Mouse (Mus musculus) neural tube, embryonic 13.5 days (tissue): ENCODE results near the gene Zfp106. TPM values are rescaled to one million over a fixed set of nuclear protein-coding genes. Genes with fewer than 3 reads are reported as not detected.
A peak's percentile ranks its signal among the peaks of the same experiment; 100 is the strongest.
"Not testable (repeated sequence)": the region's sequence is repeated elsewhere in the genome, so short reads cannot be mapped to it uniquely, and the experiment has no call there.

Experiments
- ATAC-seq: fragments of 200-750 bp; cut with Nextera tagmentation; 2 replicates; pipeline ENCODE4 v1.8.0; 2017; ENCODE audit warnings: low read depth, mild to moderate bottlenecking, moderate TSS enrichment, moderate library complexity
- H3K27ac ChIP-seq: fragments of 300-500 bp; sonication (generic); replicated peaks from 2 replicates; pipeline ENCODE4 v1.5.1; 2015; ENCODE audit warnings: moderate library complexity, mild to moderate bottlenecking, inconsistent platforms
- H3K27me3 ChIP-seq: fragments of 300-500 bp; sonication (generic); 2 replicates; pipeline ENCODE4 v1.6.1; 2015; ENCODE audit warnings: mild to moderate bottlenecking, inconsistent platforms
- H3K36me3 ChIP-seq: fragments of 300-500 bp; sonication (generic); 2 replicates; pipeline ENCODE4 v1.6.1; 2015; ENCODE audit warnings: mild to moderate bottlenecking, inconsistent platforms
- H3K4me1 ChIP-seq: fragments of 300-500 bp; sonication (generic); replicated peaks from 2 replicates; pipeline ENCODE4 v1.6.1; 2015; ENCODE audit warnings: inconsistent platforms
- H3K4me2 ChIP-seq: fragments of 300-500 bp; sonication (generic); 2 replicates; pipeline ENCODE4 v1.6.1; 2015; ENCODE audit warnings: inconsistent platforms, mild to moderate bottlenecking, moderate library complexity
- H3K4me3 ChIP-seq: fragments of 300-500 bp; sonication (generic); 2 replicates; pipeline ENCODE4 v1.5.1; 2015; ENCODE audit warnings: mild to moderate bottlenecking, inconsistent platforms
- H3K9ac ChIP-seq: fragments of 300-500 bp; sonication (generic); 2 replicates; pipeline ENCODE4 v1.6.1; 2015; ENCODE audit warnings: moderate library complexity, mild to moderate bottlenecking, inconsistent platforms
- H3K9me3 ChIP-seq: fragments of 300-500 bp; sonication (generic); 2 replicates; pipeline ENCODE4 v1.6.1; 2016; ENCODE audit warnings: inconsistent platforms
- WGBS: fragments of 180-500 bp; shearing (Covaris S2); methylation state at CpG from one replicate; pipeline ENCODE4 v1.1.7; 2015; 5-methylcytosine and 5-hydroxymethylcytosine counted together
- polyA plus RNA-seq: library from polyadenylated mRNA; unstranded; fragments of >200 nt; fragmentation: Nextera tagmentation; extraction: Ambion mirVana; gene quantifications from 2 replicates; pipeline ENCODE4 v1.2.1, GENCODE M21; 2015

The Zfp106 gene
- polyA plus RNA-seq, 1 experiment from 2014 or later, result 37.3 TPM

DNA sequence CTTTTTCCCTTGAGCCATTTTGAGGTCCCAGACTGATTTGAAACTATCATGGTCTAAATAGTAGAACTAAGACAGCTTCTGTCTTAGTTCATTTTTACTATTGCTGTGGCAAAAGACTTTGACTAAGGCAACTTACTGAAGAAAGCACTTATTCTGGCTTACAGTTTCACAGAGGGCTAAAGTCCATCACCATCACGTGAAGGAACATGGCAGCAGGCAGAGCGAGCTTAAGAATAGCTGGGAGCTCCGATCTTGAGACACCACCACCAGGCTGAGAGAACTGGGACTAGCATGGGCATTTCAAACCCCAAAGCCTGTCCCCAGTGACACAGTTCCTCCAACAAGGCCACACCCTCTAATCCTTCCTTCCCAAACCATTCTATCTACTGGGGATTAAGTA lies 7.4 kb upstream of the Zfp106 start:
- Histone ChIP-seq H3K4me3 (no peak overlapping the region), H3K27me3 (no peaks in the 10 kb centered on the region), H3K4me1 (peaks cover 22% of the 10 kb centered on the region), H3K4me2 (no peak overlapping the region), H3K9ac (no peak overlapping the region), H3K27ac (no peak overlapping the region), H3K9me3 (no peaks in the 10 kb centered on the region), H3K36me3 (peaks cover 9% of the 10 kb centered on the region)
- 95% methylated on average over 3 of the region's 3 CpGs for WGBS
- ATAC-seq, result no peak

DNA sequence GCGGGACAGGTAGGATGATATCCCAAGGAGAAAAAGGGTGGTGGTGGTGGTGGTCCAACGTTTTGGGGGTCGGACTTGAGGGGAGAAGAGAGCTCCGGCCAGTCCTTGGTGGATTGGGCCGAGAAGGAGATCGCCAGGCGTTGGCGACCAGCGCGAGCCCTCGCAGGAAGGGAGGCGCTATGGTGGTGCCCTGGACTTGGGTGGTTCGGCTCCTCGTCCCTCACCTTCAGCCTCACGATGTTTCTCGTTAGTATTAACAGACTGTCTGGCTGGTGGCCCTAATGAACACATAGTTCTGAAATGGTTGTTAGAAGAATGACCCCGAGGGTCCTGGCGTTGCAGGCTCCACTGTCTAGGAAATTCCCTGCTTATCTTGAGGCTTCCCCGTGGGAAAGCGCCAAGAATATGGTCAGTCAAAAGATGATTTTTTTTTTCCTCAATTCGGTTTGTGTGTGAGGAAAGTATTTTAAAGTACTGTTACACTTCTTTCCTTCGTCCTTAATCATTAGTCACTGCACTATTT lies 4.2 kb upstream of the Zfp106 start:
- peaks cover 9% of the 10 kb centered on the region for H3K36me3 ChIP-seq
- H3K4me3 ChIP-seq, result peak overlapping the region; percentile 79
- no peaks in the 10 kb centered on the region for H3K27me3 ChIP-seq
- ATAC-seq, result peak; percentile 62
- H3K4me1 ChIP-seq, result peaks cover 26% of the 10 kb centered on the region
- H3K4me2 ChIP-seq, result peak overlapping the region; percentile 82
- peak overlapping the region; percentile 63 for H3K27ac ChIP-seq
- peak overlapping the region; percentile 85 for H3K9ac ChIP-seq
- H3K9me3 ChIP-seq, result no peaks in the 10 kb centered on the region
- under 1% methylated on average over 22 of the region's 22 CpGs for WGBS

DNA sequence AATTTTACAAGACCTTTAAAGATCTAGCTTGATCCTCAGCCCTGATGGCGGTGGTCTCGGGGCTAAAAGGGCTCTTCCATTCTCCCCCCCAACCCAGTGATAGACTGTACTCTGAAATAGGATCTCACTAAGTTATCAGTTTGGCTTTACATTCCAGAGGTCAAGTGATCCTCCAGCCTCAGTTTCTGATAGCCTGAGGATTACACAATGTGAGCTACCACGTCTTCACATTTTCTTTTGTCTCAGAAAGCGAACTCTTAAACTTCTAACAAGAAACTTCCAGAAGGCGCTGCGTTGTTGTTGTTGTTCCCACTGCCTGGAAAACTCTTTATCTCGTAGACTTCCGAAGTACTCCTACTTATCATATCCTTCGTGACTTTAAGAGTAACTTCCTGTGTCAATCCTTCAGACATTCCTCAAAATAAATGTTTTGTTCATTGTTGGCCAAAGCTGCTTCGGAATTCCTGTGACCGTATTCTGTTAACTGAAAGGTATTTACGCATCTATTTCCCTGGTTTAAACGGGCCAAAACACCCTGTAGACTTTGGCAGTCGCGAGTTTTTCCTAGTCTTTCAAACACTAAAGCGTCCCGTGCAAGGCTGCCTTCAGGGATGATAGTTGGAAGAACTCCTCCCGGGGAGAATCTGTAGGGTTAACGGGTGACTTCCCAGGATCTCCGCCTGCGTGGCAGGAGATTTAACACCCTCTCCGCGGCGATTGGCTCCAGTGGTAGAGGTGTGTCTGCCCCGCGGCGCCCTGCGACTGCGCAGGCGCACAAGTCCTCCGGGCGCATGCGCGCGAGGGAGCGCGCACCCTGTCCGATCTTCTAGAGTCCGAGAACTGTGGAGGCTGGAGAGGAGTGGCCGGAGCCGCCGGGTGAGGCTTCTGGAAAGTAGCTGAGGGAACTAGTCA lies 3.5 kb upstream of the Zfp106 start, which contains the start of gene Snap23:
TSS of gene Snap23 (plus strand) at position 786 of the 912 bp plus-strand sequence.
- ATAC-seq, result peak; percentile 90
- peak within 1 kb of the TSS; percentile 79 for H3K27ac ChIP-seq
- H3K4me2 ChIP-seq, result peak within 1 kb of the TSS; percentile 82
- H3K36me3 ChIP-seq, result peaks cover 9% of the 10 kb centered on the region
- H3K9me3 ChIP-seq, result no peaks in the 10 kb centered on the region
- WGBS, result 2% methylated on average over 42 of the region's 42 CpGs
- peaks cover 33% of the 10 kb centered on the region for H3K4me1 ChIP-seq
- peak within 1 kb of the TSS; percentile 85 for H3K9ac ChIP-seq
- no peaks in the 10 kb centered on the region for H3K27me3 ChIP-seq
- peak within 1 kb of the TSS; percentile 79 for H3K4me3 ChIP-seq

DNA sequence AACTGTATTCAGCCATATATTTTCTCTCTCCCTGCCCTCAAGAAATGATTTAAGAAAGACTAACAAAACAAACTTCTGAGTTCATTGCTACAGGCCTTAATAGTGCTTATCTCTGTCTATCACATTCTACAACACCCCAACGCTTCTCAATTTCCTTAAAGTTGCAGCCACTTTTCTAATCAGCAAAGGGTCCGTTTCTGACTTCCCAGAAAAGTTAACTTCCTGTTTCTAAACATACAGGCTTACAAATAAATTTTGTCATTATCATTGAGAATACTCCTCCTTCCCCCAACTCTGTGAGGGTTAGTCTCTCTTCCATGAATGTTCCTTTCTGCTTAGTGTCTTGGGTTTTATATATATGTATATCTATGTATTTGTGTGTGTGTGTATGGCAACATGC lies 1.7 kb upstream of the Zfp106 start:
- H3K36me3 ChIP-seq, result no peaks in the 10 kb centered on the region; the same call in 1 of the 2 replicates
- 94% methylated on average over 2 of the region's 2 CpGs for WGBS
- H3K4me2 ChIP-seq, result no peak overlapping the region
- no peaks in the 10 kb centered on the region for H3K27me3 ChIP-seq
- no peak overlapping the region for H3K9ac ChIP-seq
- no peak overlapping the region for H3K27ac ChIP-seq
- H3K4me3 ChIP-seq, result no peak overlapping the region
- no peak for ATAC-seq
- peaks cover 39% of the 10 kb centered on the region for H3K4me1 ChIP-seq
- no peaks in the 10 kb centered on the region for H3K9me3 ChIP-seq

DNA sequence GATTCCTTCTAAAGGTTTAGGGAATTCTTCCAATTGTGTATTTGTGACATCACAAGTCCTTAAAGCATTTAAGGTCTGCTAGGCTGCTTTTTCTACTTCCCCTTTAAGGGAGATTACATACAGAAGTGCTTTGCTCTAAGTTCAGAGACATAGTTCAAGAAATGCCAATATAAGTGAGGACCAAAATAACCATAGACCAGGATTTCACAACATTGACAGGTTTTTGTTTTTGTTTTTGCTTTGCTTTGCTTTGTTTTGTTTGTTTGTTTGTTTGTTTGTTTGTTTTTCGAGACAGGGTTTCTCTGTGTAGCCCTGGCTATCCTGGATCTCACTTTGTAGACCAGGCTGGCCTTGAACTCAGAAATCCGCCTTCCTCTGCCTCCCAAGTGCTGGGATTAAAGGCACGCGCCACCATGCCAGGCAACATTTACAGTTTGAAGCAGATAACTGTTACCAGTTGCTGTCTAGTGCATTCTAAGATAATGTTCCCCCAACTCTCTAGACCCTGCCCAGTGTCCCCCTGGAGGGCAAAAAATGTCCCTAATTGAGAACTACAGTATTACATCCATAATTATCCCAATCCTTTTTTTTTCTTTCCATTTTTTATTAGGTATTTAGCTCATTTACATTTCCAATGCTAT lies 1.0 kb upstream of the Zfp106 start:
- not testable (repeated sequence) for H3K9ac ChIP-seq, H3K4me3 ChIP-seq, ATAC-seq, H3K9me3 ChIP-seq, H3K4me2 ChIP-seq, H3K36me3 ChIP-seq, H3K27ac ChIP-seq, H3K27me3 ChIP-seq
- H3K4me1 ChIP-seq, result peaks cover 39% of the 10 kb centered on the region
- over 99% methylated on average over 4 of the region's 4 CpGs for WGBS

DNA sequence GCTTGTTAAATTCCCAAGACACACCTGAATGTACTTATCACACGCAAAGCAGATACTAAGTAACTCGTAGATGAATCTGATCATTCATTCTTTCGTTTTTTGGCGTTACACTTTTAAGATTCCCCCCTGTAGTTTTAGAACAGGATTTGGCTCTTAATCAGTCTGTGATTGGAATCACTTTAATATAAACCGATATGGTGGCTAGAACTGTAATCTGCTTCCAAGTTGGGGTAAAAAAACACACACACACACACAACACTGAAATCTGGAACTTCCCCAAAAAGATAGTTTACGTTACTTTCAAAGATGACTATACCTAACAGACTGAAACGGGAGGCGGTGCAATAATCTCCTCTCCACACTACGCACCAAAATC lies 796 bp downstream of the Zfp106 start:
- Histone ChIP-seq H3K27me3 (no peaks in the 10 kb centered on the region), H3K9me3 (no peaks in the 10 kb centered on the region), H3K4me1 (peaks cover 24% of the 10 kb centered on the region), H3K27ac (no peak overlapping the region), H3K36me3 (no peaks in the 10 kb centered on the region), H3K9ac (peak overlapping the region; percentile 96), H3K4me2 (peak overlapping the region; percentile 89), H3K4me3 (peak overlapping the region; percentile 94)
- no peak for ATAC-seq
- WGBS, result 28% methylated on average over 9 of the region's 9 CpGs

DNA sequence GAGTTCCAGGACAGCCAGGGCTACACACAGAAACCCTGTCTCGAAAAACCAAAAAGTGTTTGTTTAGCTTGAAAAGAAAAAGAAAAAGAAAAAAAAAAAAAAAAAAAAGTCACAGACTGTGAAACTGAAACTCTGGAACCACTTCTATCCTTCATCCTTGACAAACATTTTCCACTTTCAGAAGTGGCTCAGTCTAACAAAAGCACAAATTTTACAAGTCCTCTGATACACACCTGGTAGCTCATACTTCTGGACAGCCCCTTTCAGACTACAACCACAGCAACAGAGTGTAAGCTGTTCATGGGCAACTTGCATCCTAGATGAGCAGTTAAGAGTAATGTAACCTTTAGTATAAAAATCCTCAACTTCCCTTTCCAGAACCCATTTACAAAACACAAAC lies 2.1 kb downstream of the Zfp106 start:
- Histone ChIP-seq H3K4me3 (no peak overlapping the region), H3K27me3 (no peaks in the 10 kb centered on the region), H3K36me3 (no peaks in the 10 kb centered on the region), H3K9ac (no peak overlapping the region), H3K4me1 (peaks cover 18% of the 10 kb centered on the region), H3K27ac (no peak overlapping the region), H3K9me3 (no peaks in the 10 kb centered on the region), H3K4me2 (no peak overlapping the region)
- WGBS, result 85% methylated on average over 1 of the region's 1 CpGs
- ATAC-seq, result no peak

DNA sequence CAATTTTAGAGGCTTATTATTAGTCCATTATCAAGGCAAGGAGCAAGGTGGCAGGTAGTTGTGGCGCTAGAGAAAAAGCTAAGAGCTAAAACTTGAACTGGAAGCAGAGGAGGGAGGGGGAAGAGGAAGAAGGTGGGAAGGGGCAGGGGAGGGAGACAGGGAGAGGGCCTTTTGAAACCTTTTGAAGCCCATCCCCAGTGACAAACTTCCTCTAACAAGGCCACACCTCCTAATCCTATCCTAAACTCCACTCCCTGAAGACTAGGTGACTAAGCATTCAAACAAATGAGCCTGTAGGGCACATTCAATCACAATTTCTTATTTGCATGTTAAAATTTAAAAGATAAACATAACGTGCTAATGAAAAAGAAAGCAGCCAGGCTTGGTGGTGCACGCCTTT lies 4.8 kb downstream of the Zfp106 start:
- H3K4me3 ChIP-seq, result no peak overlapping the region
- no peaks in the 10 kb centered on the region for H3K9me3 ChIP-seq
- H3K4me2 ChIP-seq, result no peak overlapping the region
- WGBS, result 92% methylated on average over 3 of the region's 3 CpGs
- H3K9ac ChIP-seq, result no peak overlapping the region
- H3K27me3 ChIP-seq, result no peaks in the 10 kb centered on the region
- H3K4me1 ChIP-seq, result peaks cover 18% of the 10 kb centered on the region
- no peak overlapping the region for H3K27ac ChIP-seq
- ATAC-seq, result no peak
- peaks cover 10% of the 10 kb centered on the region for H3K36me3 ChIP-seq

DNA sequence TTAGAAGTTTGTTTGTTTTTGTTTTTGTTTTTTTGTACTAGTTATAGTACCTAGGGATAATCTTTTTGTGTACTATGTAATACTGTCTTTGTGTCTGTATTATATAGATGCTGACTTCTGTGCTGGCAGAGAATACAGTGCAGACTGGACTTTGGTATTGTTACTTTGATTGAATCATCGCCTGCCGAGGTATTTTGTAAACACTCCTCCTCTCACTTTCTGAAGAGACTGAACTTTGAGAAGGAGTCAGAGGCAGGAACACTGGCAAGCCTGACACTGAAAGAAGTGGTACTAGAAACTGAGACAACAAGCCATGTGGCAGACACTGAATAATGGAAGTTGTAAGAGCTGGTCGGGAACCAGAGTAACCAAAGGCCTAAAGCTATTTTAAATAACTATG lies 6.8 kb downstream of the Zfp106 start:
- H3K4me1 ChIP-seq, result peaks cover 4% of the 10 kb centered on the region; the same call in 1 of the 2 replicates
- peaks cover 26% of the 10 kb centered on the region for H3K36me3 ChIP-seq
- WGBS, result 75% methylated on average over 3 of the region's 3 CpGs
- H3K4me3 ChIP-seq, result no peak overlapping the region
- H3K27ac ChIP-seq, result no peak overlapping the region
- no peak for ATAC-seq
- H3K9me3 ChIP-seq, result no peaks in the 10 kb centered on the region
- H3K4me2 ChIP-seq, result no peak overlapping the region
- H3K27me3 ChIP-seq, result no peaks in the 10 kb centered on the region
- H3K9ac ChIP-seq, result no peak overlapping the region

DNA sequence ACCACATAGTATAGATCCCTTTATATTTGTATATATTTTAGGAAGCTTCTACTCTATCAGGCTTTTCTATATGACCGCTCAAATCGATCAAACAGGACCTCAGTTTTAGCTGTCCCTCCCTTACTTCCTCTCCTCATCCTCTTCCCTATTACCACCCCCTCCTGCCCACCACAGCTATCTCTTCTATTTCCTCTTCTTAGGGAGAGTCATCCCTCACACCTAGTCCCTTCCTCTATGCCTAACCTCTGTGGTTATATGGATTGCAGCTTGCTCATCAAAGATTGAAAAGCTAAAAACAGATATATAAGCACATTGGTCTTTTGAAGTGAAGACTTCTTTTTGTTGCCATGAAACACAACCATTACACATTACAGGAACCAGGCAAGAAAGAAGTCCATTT lies 18.9 kb downstream of the Zfp106 start:
- peaks cover 39% of the 10 kb centered on the region for H3K36me3 ChIP-seq
- H3K27ac ChIP-seq, result no peak overlapping the region
- H3K27me3 ChIP-seq, result no peaks in the 10 kb centered on the region
- no peaks in the 10 kb centered on the region for H3K9me3 ChIP-seq
- H3K4me2 ChIP-seq, result no peak overlapping the region
- no peak for ATAC-seq
- peaks cover 9% of the 10 kb centered on the region for H3K4me1 ChIP-seq
- 100% methylated on average over 2 of the region's 2 CpGs for WGBS
- H3K9ac ChIP-seq, result no peak overlapping the region
- H3K4me3 ChIP-seq, result no peak overlapping the region

DNA sequence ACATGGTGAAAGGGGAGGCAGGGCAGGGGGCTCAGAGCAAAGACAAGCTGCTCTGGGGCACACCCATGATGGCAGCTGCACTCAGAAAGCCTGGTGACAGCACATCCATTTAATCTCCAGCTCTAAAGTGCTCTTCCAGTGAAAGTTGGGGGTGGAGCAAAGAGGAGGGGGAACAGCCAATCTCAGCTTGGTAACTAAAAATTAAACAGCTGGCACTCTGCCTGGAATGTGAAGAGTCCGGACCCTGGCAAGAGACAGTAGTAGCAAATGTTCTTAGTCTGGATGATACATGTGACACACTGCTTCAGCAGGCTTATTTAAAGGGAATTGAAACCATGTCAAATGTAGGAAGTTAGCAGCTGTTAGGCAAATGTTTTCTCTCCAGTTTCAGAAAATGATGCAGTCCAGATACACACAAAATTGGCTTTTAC lies 23.9 kb downstream of the Zfp106 start:
- no peaks in the 10 kb centered on the region for H3K9me3 ChIP-seq
- H3K9ac ChIP-seq, result no peak overlapping the region
- peaks cover 17% of the 10 kb centered on the region for H3K4me1 ChIP-seq
- peak overlapping the region; percentile 75 for H3K27ac ChIP-seq
- peak overlapping the region; percentile 44 for H3K4me2 ChIP-seq
- peaks cover 24% of the 10 kb centered on the region for H3K36me3 ChIP-seq
- ATAC-seq, result peak; percentile 96
- 10% methylated on average over 1 of the region's 1 CpGs for WGBS
- H3K27me3 ChIP-seq, result no peaks in the 10 kb centered on the region
- H3K4me3 ChIP-seq, result 0 out of 2 replicates have a peak overlapping the region, but pooled peaks have one; percentile 20

DNA sequence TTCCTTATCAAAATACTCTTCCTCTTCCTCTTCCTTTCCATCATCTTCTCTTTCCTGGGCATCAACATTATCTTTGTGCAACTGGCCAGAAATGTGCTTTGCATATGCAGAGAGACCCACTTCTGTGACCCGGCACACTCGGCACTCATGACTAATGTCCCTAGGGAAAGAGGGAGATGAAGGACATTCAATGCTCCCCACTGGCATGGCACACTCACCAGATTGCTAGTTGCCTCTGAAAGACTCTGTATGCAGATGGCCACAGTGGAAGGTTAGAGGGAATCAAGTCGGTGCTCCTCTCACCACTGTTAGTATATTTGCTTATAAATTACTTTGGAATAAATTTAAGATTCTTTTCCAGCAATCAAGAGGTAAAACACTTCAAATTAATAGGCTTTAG lies 24.3 kb downstream of the Zfp106 start:
- Histone ChIP-seq H3K9me3 (no peaks in the 10 kb centered on the region), H3K36me3 (peaks cover 24% of the 10 kb centered on the region), H3K4me2 (peak overlapping the region; percentile 44), H3K27me3 (no peaks in the 10 kb centered on the region), H3K4me3 (peak overlapping the region; percentile 20), H3K27ac (peak overlapping the region; percentile 75), H3K4me1 (peaks cover 17% of the 10 kb centered on the region), H3K9ac (no peak overlapping the region)
- WGBS, result 27% methylated on average over 3 of the region's 3 CpGs
- peak; percentile 89 for ATAC-seq
